Mouse (Mus musculus) kidney, adult 8-10 months (tissue): Measurements from ENCODE around the gene Vti1a.

Source experiments
- DNase-seq, 2 experiments: peaks; one replicate each; pipeline ENCODE4 v3.0.0; 2022

Gene Vti1a

DNA sequence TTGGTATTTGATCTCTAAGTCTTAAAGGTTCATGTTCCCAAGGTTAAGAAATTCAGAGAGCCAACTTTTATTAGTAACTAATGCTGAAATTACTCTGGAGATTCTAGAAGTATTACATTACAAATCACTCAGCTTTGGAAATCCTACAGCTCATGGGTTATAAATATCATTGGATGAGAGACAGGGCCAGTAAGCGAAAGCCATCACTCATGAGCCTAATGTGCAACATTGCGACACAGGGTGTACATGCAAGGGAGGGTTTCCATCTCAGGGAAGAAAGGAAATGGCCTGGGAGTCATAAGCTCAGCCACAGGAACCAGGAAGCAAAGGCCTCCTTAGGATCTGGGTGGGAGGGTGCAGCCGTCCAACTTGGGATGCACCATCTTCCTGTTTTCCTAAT lies 213.9 kb downstream of the Vti1a start:
- DNase-seq: no peak

DNA sequence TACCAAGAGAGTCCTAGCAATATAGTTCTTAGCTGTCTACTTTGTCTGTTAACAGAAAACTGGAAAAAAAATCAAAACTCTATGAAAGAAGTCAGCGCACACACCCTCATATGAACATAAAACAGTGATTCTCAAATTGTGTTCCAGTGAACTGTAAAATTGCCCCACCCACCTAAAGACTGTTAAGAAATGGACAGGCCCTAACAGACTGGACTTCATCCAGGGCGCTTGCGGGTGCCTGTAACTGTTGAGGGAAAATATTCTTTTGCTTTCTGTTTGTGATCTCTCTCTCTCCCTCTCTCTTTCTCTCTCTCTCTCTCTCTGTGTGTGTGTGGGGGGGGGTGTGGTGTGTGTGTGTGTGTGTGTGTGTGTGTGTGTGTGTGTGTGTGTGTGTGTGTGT lies 216.6 kb downstream of the Vti1a start:
- DNase-seq: no peak

DNA sequence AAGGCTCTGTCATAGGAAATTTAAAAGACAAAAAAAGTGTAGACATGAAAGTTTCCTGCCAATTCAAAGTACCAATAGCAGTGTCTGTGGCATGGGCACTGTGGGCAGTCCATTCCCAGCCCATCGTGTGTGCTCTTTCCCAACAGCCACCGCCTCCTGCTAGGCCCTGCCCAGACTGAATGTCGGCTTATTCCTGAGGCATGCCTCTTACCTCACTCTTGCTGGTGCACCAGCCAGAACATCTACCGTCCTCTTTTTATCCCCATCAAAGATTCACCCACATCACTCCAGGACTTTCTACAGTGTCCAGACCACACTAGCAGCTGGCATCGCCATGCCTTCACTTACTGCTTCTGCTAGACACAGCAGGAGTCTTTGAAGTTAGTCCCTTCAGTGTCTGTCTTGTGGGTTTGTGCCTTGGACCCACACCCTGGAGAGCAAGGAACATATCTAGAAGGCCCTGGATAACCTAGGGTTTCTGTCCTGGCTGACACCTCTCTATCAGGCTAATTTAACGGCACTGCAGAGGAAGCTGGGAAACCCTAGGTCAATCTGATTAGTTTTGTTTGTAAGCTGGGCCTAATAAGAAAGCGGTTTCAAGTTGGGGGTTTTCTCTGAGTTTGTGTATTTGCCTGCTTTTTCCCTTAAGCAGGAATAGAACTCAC lies 220.3 kb downstream of the Vti1a start:
- no peak for DNase-seq

DNA sequence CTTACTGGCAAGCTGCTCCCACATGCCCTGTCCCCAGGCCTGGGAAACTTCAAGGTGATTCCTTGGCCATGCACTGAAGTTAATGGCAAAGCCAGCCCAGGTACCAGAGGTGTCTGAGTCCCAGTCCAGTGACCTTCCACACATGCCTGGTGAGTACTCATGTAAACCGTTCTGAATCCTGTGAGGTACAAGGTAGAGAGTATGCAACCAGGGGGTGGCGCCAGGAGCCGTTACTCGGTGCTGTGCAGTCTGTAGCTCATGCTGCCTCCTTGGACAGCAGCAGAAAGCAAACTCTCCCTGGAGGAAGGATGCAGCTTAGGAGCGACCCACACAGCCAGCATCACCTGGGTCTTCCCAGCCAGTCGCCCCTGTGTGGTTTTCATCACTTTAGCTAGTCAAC lies 221.6 kb downstream of the Vti1a start:
- peak; percentile 84 to 85 for DNase-seq

DNA sequence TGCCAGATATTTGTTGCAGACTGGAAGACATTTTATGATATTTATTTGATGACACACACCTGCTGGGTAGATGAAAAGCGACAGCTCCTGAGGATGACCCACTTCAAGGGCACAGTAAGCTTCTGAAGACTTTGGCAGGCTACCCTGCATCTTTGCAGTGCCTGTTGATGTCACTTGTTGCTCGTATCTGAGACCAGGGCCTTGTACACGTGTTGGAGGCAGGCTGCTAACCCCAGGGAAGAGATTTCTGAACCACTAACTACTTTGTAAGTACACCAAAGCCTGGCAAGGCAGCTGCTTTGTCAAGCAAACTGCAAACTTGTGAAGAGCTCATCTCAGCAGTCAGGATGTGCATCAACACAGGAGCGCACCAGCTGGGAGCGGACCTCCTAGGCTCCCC lies 225.5 kb downstream of the Vti1a start:
- no peak for DNase-seq

DNA sequence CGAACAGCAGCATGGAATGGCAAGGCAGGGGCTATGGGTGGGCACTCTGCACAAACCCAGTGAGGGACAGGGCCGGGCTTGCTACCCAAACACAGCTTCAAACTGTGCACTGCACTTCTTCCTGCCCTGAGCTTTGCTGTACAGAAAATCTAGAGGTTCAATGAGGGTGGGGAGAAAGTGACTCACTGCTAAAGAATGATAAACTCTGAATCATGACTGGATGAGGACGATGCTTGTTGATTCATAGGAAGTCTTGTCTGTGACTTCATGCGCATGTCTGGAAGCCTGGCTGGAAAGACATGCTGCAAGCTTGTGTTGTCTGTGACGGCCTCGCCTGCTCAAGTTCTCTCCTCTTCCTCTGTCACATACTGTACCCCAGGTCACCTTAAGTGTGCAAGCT lies 226.4 kb downstream of the Vti1a start:
- DNase-seq: no peak

DNA sequence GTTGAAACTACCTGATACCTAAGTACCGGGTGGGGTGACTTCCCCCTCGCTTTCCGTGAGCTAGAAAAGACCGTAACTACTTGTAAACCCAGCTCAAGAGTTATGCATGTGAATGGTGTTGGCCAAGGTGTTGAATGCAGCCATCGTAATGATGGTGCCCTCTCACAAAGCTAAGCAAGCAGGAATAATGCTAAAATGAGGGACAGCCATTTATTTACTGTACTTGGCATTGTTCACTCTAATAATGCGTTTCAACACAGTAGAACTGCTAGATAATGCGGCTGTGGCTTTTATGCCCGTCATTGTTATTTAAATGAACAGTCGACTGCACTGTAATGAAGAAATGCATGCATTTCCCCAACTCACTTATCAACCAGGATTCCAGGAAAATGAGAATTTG lies 227.1 kb downstream of the Vti1a start:
- no peak for DNase-seq

DNA sequence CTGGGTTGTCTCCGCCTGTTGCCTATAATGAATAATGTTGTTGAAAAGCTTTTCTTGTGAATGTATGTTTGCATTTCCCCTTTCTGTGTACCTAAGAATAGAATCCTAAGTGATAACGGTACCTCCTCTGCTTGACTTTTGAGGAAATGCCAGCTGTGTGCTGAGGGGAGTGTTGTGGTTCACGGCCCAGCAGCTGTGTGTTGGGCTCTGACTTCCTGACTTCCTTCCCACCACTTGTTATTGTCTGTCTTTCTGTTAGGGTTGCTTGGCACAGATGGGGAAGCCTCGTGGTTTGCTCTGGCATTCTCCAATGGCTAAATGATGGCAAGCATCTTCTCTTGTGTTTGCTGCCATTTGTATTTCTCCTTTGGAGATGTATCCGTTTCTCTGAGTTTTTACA lies 228.4 kb downstream of the Vti1a start:
- DNase-seq: no peak

DNA sequence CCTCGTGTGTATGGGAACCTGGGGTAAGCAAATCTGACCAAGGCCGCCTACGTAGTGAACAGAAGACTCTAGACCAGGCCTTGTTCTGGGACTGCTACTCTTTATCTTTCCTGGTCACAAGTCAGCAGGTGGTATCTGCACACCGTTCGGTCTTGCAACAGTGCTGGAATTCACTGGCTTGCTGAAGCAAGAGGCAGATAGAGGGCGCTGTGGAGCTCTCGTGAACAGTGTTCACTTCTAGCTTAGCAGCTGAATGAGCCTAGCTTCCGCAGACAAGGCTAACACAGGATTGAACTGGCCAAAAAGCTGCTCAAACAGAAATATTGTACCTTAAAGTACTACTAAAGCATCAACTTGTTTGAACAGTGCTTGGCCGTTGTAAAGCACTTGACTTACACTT lies 229.4 kb downstream of the Vti1a start:
- peak; percentile 84 to 90 for DNase-seq

DNA sequence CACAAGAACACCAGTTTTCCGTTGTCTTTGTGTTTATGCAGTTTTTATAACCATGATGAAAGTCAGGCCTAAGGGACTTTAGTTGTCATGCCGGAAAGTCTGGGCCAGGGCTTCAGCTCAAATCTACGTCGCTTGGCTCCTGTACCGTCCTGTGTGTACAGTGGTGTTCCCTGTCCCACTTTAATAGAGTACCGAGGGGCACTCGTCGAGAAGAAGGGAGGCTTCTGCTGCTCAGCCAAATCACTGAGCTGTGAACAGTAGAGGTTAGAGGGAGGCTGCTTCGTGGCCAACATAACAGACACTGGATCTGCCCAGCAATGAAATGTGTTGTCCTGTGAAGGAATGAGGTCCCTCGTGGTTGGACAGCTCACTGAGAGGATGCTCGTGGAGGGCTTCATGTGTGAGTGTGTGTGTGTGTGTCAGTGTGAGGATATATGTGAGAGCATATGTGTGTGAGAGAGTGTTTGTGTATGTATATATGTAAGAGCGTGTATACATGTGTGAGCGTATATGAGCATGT lies 230.0 kb downstream of the Vti1a start:
- no peak for DNase-seq

DNA sequence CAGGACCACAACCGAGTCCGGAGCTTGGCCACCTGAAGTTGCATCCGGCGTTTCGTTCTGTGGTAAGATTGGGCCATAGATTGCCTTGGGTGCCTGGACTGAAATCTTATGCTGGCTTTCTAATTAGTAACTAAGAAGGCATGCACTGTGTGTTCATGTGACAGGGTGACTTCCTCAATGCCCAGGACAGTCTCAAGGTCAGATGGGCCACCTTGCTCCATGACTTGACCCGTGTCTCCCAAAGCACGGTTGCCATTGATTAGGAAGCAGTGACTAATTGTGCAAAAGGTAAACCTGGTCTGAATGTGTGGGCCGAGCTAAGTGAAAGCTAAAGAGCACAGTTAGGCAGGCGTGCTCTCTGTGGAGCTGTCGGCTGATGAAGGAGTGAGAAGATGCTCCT lies 232.1 kb downstream of the Vti1a start:
- peak in 1 of 2 experiments; percentile 27 for DNase-seq

DNA sequence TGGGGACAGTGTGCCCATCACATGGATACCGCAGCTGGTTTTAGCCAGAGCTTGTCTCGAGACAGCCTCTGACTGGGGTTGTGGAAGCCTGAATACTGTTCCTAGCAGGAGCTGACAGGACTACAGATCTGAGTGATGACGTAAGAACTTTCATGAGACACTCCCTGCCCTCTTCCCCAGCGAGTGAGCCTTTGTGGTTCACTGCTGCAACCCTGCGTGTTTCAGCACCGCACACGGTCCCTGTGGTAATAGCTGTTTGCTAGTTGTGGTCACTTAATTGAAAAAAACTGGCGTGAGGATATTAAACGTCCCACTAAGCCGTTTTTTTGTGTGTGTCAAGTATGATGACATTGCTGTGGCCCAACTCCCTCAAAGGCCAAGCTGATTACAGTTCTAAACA lies 232.6 kb downstream of the Vti1a start:
- DNase-seq: no peak

DNA sequence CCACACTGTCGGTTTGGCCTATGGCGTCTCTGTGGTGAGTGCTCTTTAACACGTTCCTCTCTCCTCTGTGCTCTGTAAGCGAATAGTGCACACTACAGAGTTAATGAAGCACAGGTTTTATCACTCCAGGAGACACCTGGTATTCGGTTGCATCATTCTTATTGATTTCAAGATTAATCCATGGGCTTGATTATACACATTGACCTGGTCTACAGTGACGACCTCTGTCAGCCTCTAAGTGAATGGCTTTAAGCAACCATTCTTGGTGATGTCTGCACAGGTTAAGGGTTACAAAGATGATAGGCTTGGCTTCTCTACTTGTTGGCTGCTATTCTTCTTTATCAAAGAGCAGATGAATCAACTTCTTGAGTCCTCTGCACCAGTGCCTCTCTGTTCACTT lies 234.1 kb downstream of the Vti1a start:
- DNase-seq: no peak

DNA sequence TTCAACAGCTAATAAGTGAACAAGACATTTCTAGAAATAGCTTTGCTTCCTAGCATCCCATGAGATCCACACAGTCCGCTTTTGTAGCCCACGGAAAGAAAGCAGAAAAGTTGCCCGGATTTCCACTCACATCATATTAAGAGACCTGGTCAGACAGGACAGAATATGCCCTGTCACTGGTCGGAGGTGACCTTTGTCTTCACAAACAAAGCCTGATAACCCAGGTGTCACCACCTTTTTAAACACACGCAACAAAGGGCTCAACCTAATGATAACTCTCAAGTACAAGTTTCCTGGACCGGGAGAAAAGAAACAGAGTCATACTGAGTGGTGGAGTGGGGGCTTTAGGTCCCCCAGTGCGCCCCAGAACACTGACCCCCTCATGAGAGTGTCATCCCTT lies 236.2 kb downstream of the Vti1a start:
- DNase-seq: no peak

DNA sequence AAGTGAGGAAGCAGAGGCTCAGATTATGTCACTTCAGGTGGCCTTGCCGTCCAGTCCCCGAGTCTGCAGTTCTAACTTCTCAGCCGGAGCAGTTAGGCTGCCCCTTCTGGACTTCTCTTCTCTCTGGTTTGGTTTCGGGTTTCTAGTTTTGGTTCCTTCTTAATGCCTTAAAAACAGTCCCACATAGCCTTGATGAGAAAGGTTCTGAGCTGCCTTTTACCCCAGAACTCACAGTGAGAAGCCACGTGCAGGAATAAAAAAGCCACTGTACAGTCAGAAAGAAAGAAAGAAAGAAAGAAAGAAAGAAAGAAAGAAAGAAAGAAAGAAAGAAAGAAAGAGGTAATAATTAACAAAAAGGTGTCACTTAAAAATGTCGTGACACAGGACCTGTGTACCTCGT lies 236.8 kb downstream of the Vti1a start:
- DNase-seq: no peak

DNA sequence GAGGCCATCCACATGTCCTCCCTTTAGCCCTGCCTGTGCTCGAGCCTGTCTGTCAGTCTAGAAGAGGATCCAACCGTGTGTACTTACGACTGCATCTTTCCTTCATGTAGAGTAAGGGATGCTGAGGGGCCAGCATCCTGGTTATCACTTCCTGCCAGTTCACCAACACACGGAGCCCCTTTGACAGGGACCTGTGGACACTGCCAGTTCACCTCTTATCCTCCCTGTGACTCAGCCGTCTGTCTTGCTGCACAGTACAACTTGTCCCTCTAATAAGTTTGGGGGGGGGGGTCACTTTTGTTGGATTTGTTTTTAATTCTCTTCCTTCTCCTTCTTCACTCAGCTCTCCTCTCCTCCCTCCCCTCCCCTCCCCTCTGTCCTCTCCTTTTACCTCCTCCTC lies 238.2 kb downstream of the Vti1a start:
- no peak for DNase-seq

DNA sequence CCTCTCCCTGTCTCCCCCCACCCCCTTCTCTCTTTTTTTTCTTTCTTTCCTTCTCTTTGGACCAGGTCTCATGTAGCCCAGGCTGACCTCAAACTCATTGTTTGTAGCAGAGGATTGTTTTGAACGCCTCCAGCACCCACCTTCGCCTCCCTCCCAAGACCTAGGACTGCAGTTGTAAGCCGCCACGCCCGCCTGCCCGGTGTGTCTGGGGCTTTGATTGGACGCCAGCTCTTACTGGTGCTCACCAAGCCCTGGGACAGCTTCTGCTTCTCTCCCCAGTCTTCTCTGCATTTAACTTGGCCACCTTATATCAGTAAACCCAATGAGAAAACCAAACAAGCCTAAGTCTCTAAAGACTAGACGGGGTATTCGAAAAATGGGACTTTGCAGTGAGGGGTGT lies 238.6 kb downstream of the Vti1a start:
- DNase-seq: no peak

DNA sequence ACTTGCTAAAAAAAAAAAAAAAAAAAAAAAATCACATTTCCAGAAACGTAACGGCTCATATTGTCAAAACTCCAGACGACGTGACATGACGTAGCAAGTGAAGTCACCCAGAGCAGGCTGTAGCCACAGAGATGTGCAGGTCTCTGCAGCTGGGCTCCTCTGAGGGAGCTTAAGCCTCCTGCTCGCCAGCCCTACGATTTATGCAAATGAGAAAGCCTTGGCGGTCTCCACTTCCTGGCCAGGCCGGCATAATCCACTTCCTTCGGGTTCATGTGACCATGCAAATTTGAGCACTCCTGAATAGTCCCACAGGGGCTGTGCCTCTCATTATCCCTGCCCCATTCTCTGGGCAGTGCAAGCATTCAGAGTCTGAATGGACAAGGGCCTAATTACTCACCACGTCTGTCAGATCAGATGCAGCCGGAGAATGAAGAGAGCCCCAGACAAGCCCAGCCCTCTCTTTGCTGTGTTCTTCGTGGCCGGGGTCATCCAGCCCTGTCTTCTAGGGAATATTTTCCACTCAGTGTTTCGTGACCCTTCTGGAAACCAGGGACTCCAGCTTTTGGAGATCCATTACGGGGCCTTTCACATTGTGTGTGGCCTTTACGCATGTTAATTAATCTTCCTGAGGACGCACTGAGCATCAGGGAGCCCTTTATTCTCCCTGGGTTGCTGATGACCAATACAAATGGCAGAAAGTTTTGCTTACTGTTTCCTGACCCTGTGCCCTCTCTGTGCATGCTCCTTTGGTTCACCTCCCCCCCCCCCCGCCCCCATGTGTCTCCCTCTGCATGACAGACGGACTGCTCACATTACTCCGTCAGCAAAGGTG lies 240.3 kb downstream of the Vti1a start:
- DNase-seq: peak; percentile 58 to 66

DNA sequence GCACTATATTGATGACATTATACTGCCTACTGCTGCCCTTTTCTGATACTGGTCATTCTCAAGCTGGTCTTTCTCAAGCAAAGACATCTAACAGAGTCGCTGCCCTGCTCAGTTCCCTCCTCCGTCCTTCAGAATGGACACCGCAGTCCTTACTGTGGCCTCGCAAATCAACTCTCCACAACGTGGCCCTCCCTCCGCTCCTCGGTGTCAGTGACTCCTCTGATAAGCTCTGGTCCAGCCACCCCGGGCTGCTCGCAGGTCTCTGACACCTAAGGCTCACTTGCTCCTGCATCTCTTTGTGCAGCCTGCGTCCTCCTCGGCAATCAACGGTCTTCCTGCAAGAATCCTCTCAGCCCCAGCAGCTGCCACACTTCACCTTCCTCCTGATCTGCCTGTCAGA lies 243.2 kb downstream of the Vti1a start:
- DNase-seq: no peak

DNA sequence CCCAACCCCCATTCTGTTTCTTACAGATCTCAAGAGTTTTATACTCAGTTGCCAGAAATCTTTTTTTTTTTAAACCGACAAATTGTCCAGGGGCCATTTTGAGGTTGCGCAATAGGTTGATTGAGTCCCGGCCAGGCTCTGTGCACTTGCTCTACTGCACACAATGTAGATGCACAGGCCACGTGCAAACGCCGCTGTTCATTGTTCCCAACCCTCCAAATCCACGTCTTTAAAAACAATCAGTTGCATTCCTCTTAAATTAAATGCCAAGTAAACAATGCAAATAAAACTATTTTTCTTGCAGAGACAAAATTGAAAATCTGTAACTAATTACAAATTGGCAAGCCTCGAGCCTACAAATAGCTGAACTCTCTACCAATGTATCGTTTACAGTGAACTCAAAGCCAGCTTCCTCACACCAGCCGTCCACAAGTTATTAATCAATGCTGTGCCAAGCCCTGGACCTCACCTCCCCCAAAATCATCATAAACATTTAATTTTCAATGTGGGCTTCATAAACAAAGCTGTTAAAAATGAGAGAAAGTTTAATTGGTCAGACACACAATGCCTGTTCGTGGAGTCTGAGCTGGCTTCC lies 244.1 kb downstream of the Vti1a start:
- no peak for DNase-seq

DNA sequence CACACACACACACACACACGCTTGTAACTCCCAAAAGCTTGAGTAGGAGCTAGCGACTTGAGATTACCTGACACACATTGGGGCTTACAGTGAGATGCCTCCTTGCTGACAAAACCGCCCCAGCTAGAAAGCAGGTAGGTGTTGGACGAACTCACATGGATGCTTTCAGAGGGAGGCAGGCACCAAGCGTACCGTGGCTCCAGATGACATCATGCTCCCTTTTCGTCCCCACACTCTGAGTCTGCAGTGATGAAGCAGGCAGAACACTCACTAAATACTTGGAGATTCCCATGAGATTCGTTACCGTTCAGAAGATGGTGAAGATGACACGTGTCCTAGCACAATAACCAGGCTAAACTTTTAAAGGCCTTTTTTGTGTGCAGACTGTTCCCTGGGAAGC lies 245.4 kb downstream of the Vti1a start:
- DNase-seq: no peak

DNA sequence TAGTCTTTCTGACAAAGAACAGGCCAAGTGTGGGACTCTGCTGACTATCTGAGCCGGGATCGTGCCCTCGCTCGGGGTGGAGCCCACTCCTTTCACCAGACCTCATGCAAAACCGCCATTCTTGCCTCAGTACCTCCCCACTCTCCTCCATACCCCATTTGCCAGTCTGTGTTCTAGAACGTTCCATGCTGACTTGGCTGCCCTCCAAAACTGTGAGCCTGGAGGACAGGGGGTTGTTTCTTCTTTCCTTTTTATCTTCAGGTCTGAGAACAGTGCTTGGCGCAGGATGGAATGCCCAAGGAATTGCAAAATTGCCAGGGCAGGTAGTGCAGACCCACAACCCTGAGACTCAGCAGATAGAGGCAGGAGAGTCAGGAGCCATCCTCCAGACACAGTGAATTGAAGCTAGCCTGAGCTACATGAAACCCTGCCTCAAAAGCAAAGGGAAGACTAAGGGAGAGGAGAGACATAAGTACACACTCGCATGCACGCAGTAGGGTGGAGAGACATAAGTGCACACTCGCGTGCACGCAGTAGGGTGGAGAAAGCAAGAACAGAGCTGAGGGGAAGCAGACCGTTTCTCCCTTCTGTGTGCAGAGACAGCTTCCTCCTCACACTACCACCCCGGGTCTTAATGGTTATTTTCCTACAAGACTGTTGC lies 246.5 kb downstream of the Vti1a start:
- no peak for DNase-seq

DNA sequence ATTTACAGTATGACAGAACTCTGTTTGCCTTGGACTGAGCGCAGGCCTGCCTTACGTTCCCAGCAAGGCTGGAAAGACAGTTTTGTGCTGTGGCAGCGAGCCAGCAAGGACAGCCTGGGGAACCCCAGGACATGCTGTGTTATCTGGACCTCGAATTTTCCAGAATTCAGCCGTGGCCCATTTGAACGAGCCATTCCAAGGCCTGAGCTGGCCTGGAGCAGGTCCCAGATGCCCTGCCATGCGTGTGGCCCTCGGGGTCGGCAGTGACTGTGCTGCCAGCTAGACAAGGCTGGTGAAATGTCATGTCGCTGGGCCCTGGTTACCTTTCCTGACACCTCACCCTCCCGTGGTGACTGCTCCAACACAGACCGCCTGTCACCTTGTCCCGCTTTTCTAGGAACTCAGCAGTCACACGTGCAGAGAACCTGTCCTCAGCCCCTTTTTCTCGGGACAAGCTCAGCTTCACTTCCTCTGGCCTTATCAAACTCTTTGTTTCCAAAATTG lies 247.1 kb downstream of the Vti1a start:
- no peak for DNase-seq
